Mouse (Mus musculus): ENCODE measurements at regions not wholly inside any gene's neighbourhood (a gene's known extent, or its start where the extent isn't known, plus 50 kb on each side); places are given as distances from the start of the nearest gene placed in this dataset.
"Not testable (repeated sequence)": the region's sequence is repeated elsewhere in the genome, so short reads cannot be mapped to it uniquely, and the experiment has no call there.

DNA sequence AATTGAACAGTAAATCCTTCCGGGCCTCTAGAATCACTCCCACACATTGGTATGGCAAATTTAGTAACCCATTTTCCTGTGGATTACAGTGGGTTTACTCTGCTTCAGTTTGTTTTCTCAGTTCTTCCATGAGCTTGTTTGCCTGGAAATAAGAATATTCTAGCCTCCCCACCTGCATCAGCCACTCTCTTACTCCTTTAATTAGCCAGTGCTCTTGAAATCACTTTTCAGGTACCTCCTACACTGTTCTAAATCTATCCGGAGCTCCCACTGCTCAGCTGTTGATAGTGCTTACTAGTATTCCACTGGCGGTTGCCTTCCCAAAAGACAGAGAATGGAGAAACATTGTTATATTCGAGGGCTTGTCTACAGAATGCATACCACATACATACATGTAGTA is 167.1 kb downstream of the Htr7 start:
- DNase-seq (ENCODE audit: low read depth, low spot score), result no peak

DNA sequence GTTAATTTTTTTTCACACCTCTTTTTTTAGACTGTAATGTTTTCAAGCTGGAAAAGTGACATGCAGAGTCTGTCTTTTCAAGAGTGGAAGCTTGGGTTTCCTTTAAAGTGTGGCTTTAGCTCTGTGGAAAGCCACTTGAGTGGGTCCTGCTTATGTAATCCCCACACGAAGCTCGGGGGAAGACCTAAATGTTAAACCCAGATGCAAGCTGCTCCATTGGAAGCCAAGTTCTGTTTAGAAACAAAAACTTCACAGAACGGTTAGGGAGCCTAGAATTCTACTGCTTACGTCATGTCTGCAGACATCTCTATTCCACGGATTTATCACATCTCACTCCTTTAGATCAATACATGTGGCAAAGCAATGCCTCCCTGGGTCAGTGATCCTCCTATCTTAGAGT is 171.0 kb downstream of the Htr7 start:
- no peak for DNase-seq (ENCODE audit: low read depth, low spot score)

DNA sequence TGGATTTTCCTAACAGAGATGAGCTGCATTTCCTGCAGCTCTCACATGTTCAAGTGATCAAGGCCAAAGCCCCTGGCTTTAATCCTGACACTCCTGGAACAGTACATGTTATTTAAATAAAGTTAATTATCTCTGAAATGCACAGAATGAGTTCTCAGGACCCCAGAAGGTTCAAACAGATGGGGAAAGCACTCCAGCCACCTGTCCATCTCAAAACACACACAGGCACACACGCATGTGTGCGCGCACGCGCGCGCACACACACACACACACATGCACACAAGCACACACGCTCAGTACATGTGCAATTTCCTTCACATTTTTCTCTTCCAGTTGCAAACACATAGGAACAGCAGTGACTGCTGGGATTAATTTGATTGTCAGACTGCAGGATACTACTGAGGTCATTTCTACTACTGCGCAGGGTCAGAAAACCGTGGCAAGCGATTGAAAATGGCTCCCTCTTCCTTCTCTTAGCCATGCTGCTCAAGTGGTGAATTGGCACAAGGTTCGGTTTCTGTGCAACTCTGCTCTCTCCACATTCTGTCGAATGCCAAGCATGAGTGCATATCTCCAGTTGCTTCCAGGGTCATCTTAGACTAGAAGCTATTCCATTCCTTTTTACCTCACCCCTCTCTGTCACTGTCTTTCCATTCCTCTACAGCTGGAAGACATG is 175.4 kb downstream of the Htr7 start:
- DNase-seq (ENCODE audit: low read depth, low spot score), result no peak

DNA sequence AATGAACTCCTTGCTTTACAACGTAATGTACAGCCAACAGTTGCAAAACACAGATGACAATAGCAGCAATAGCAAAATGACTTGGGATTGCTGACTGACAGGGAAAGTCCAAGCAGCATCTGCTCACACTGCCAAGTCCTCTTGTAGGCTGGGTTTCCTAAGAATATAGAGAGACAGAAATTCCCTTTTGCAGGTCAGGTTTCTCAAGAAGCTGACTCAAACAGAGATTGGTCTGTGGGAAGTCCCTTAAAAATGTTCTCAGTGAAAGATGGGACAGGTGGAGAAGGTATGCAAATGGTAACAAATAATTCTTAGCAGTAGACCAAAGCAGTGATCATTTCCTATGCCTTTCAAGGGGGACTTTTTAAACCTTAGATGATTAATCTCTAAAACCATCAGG is 181.8 kb downstream of the Htr7 start:
- DNase-seq (ENCODE audit: low read depth, low spot score), result no peak

DNA sequence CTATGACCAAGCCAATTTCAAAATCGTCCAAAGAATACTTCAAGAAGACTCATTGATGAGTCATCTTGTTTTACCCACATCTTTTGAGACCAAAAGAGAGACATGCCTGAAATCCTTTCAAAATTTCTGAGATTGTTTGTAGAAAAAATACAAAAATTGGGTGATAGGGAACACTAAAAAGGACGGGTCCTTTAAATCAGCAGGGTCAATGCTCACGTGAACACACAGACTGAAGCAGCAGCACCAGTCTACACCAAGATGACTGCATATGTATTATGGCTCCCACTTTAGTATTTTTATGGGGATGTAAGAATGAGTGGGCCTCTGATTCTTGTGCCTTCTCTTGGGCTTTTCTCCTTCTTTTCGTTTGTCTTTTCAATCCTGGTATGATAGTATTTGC is 186.6 kb downstream of the Htr7 start:
- DNase-seq (ENCODE audit: low read depth, low spot score), result no peak

DNA sequence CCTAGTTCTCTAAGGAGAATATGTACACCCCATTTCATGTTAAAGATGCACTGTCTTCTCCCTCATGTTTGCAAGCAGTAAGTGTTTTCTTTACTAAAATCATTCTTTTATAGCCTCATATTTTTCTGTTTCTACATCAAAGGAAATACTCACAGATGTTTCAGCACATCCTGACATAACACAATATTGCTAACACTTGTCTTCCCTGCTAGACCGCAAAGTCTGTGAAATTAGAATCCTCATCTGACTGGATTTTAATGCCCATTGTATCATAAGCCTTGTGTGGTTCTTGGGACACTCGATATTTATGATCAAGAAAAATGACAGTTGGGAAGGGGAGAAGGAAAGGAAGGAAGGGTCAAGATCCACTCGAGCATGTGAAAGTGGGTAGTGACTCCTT is 188.8 kb downstream of the Htr7 start:
- DNase-seq (ENCODE audit: low read depth, low spot score), result no peak

DNA sequence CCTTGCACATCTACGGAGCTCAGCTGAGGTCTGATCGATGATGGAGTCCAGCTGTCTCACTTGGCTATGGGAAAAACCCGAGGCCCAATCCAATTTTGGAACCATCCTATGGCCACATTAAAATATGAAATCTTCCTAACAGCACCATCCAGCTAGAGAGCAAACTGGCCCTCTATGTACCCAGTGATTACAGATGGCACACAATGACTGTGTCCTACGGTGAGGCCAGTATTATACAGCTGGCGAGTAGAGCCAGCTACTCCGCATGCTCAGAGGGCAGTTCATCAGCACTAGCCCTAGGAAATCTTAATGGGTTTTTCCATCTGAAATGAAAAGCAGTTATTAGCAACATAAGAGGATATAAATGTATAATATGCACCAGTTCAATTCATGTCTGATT is 194.3 kb downstream of the Htr7 start:
- DNase-seq (ENCODE audit: low read depth, low spot score), result no peak

DNA sequence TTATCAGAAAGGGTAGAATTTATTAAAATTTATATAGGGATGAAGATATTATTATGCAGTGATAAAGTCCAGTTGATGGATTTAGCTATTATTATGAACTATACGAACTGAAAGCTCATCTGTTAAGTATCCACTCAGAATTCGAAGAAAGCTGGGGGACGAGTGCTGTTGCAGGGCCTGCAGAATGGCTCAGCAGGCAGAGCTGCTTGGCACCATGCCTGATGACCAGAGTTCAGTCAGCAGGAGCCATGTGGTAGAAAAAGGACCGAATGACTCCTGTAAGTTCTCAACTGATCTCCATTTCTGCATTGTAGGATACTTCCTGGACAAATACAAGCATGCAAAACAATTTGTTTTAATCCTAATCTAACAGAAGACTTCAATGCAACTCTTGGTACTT is 195.9 kb downstream of the Htr7 start:
- DNase-seq (ENCODE audit: low read depth, low spot score), result no peak

DNA sequence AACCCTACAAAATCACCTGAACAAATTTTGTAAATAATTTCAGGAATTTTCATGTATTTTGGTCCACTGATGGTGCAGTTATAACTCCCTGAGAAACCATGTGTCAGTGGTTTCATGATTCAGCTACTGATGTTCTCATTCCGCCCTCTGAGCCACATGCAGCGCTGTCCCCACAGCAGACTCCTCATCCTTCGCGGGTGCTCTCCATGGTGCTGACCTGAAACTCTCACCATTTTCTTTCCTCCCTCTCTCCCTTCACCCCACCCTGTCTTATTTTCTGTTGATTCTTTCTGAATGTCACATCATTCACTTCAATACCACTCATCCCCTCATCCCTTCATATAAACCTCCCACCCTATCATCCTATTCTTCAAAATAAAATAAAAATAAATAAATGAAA is 224.3 kb downstream of the Htr7 start:
- DNase-seq (ENCODE audit: low read depth, low spot score), result peak; percentile 52

DNA sequence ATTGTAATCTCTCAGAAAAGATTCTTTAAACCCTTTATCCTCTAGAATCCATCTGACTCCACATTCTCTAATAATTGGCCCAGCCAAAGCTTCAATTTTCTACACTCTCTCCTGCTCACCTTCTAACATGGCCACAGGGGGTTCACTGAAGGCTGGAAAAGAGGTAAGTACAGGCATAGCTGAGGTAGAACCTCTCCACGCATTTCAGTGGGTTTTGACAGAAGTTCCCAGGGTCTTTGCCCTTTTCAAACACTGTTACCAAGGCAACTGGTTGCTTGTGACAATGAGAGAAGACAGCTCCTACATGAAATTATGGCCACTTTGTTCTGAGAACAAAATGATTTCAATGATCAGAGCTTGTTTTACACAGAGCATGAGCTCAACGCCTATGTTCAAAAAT is 231.2 kb downstream of the Htr7 start:
- no peak for DNase-seq (ENCODE audit: low read depth, low spot score)

DNA sequence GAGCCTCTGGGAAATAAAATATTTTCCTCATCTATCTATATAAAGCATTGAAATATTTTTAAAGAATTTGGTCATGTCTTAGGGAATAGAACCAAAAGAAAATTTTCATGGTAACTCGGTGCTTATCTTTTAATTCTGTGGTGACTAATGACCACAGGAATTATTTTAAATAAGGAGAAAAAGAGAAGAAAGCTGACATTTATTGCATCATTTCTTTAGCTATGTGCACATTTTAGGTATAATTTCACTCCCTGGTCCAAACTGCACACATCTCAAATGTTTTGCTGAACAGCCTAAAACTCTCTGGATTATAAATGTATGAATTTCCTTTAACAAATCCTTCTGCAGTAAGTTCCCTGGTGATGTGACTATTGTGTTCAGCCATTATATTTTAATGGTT is 237.7 kb downstream of the Htr7 start:
- DNase-seq (ENCODE audit: low read depth, low spot score), result no peak

DNA sequence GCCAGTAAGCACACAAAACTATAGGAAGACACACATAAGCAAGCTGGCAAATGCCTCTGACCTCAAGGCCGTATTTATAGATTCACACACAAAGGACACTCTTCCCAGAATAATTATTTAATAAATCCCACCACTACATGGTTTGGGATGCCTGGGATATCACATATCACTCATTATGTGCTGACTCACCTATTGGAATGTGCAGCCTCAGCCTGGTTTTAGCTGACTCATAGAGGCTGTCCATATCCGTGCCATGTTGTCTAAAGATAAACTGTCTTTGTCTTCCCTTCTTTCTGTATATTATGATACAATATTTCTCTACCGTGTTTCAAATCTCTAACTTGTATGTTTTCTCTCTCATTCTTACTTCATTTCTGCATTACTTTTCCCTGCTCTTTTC is 262.6 kb downstream of the Htr7 start:
- DNase-seq (ENCODE audit: low read depth, low spot score), result no peak

DNA sequence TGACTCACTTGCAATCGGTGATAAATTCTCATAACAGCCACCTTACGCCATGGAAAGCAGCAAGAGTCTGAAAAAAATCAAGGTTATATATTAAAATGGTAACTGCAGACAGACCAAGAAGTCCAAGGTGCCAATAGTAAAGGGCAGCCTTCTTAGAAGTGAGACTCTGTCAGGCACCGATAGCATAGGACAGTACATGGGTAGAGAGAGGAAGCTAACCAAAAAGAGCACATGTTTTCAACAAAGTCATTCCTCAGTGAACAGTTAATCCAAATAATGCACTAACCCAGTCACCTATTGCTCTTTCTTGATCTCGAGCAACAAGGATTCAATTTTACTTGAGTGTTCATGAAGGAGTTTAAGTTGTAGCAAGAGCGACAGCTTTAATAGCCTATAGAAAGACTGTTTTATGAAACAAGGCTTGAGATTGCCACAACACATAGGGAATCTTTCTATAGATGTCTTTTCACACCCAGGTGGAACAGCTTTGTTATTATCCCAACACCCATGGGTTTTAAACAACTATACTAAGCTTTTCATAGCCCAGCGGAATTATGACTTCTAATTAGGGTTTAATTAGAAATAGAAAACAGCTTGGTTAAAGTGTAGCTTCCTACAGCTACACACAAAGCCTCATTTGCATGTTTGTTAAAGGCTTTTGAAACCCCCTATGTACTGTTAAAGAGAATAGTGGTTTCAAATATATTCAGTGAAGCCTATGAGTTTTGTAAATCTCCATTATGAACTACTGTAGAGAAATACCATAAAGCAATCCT is 269.9 kb downstream of the Htr7 start:
- no peak for DNase-seq (ENCODE audit: low read depth, low spot score)

DNA sequence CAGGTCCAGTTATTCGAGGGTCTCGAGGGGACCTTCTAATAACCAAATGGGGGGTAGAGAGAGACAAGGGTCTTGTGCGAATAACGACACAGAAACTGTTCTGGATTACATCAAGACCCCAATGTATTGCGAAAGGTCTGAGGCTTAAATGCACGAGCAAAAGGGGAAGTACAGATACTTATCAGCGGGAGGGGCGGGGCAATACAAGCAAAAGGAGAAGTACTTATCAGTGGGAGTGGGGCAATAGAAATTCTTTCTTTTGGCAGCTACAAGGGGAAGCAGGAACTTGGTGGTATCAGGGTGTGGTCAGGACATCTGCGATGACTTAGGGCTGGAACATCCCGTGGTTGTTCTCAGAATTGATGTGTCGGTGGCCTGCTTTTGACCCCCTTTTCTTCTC is 295.6 kb downstream of the Htr7 start:
- DNase-seq (ENCODE audit: low read depth, low spot score), result not testable (repeated sequence)

DNA sequence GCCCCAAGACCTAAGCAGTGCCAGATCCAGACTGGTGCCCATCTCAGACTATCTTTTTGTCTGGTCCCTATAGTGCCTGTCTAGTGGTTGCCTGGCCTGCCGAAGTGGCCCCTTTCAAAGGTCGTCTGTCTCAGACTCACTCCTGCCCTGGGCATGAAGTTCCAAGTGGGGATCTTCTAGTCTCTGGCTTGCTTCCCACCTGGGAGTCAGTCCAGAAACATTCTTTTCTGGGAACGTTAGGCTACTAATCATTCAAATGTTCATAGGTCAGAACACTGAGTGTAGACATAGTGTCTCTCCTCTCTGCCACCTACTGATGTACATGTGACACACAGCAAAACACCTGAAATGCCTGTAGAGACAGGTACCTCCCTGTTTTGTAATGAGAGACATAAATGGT is 297.6 kb downstream of the Htr7 start:
- DNase-seq (ENCODE audit: low read depth, low spot score), result no peak

DNA sequence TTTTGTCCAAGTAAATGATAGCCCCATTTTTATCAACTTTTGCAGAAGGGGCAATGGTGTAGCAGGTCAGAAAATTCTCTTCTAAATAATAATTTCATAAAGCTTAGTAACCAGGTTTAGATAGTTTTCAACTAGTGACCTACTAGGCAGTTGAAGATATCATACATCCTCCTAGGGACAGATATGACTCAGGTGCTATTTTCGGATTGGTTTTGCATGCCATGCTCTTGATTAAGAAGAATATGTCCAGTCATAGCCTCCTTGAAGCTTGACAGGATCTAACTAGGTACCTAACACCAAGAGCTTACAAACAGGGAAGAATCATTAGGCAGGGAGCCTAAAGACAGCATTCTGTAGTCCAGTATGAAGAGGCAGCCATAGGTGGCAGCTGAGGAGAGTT is 301.8 kb downstream of the Htr7 start:
- no peak for DNase-seq (ENCODE audit: low read depth, low spot score)

DNA sequence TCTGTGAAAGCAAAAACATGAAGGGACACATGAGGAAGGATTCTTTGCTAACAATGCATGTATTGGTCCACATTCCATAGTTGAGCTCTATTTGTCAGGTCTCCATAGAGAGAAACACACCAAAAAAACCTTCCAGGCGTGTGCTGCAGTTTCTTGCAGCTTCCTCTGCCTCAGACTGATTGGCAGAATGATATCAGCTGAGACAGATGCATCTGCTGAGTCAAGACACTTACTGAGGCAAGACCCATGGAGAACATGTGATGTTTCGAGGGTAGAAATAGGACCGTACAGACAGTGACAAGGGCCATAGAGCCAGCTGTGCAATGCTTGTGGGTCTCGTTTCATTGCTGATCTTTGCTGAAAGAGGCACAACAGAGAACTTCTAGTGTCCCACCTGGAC is 321.6 kb downstream of the Htr7 start:
- DNase-seq (ENCODE audit: low read depth, low spot score), result no peak

DNA sequence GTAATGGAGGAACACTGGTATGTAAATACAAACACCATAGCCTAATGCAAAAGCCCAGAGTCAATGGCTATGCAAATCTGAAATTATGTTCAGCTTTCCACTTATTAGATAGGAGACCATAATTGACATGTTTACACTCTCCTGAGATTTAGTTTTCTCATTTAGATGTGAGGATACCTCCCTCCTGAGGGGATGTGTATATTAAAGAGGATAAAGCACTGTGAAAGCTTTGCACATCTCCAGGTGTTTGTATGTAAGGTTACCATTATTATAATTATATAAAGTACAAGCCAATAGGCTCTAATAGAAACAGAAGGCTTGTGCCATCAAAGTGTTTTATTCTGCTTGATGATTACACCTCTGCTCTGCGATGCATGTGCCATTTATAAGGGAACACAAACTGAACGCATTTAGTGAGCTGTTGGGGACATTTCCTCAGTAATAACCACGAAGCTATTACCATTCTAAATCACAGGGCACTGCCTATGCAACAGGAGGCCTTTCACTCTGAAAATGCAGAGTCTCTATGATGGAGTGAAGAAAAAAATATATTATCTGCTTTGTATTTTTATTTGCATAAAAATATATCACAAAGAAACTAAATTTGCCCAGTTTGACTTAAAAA is 328.8 kb downstream of the Htr7 start:
- DNase-seq (ENCODE audit: low read depth, low spot score), result no peak

All from R1 (cell line).